Mouse (Mus musculus) lung, postnatal 0 days (tissue): ENCODE measurements around the gene Smpd3.

Experiments
- CTCF ChIP-seq: IDR thresholded peaks from 2 replicates; pipeline ENCODE4 v1.5.1; 2016; ENCODE audit warnings: antibody characterized with exemption, mild to moderate bottlenecking
- EP300 ChIP-seq: IDR thresholded peaks from 2 replicates; pipeline ENCODE4 v1.6.1; 2016; ENCODE audit warnings: antibody characterized with exemption, mild to moderate bottlenecking, control low read depth

DNA sequence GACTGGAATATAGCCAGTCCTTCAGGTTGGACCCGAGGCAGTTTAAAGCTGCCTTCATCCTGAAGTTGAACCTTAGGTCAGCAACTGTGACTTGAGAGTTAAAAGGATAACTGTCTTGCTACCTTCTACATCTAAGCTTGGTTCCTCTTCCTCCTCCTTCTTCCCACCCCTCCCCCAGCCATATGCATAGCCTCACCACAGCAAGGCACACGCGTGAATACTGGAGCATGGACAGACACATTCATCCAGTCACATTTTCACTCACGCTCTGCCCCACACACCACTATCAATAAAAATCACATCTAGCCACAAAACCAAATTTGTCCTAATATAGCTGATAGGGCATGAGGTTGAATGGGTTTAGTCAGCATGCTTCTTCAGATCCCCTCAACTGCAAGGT is 1.8 kb downstream of the Smpd3 start:
- TF ChIP-seq CTCF (no peak), EP300 (no peak)
